Comparison of ENCODE assay signal across 21 mouse cellular contexts in the genomic region with DNA sequence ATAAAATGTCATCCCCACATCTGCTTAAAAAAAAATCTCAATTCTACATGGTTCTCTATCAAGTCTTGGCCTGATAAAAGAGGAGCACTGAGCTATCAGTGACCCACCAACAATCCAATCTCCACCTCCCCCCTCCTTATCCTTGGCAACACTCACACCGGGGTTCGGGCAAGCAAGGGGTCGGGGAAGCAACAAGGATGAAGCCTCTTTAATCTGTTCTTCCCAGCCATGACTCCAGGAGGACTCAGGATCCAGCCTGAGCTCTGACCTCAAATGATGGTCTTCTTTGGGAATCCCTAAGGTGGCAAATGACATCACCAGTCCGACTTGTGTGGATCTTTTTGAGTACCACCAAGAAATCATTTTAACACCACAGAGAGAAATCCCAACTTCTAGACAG. TPM values are rescaled to one million over a fixed set of nuclear protein-coding genes. Genes with fewer than 3 reads are reported as not detected.
DNase-seq lines count a peak whose midpoint lies in the region; TF ChIP-seq lines count a peak whose summit lies in the region.
"Had no signal": no experiment of that assay in that cellular context is flagged by ENCODE, and none has a peak within 500 bp of the region (broad histone marks: within the 10 kb centered on the region; RNA-seq: fewer than 3 reads in every experiment).

No protein-coding gene starts in this region.

- WGBS in heart, embryonic 10.5 days: 72% methylated on average over 4 of the region's 4 CpGs
- 89% methylated on average over 4 of the region's 4 CpGs for WGBS in hindbrain, embryonic 10.5 days

- no peak overlapping the region for H3K4me3 ChIP-seq in heart, embryonic 10.5 days
- no peak overlapping the region for H3K4me3 ChIP-seq in MEL (ENCODE audit: control insufficient read depth in 1 of 2, insufficient read depth in 1 of 2, low read depth in 2 of 2, low read length in 2 of 2)
- H3K4me3 ChIP-seq in hindbrain, embryonic 10.5 days: no peak overlapping the region

- H3K4me1 ChIP-seq in heart, embryonic 10.5 days: no peaks in the 10 kb centered on the region
- H3K4me1 ChIP-seq in MEL (ENCODE audit: control insufficient read depth in 1 of 2, insufficient read depth in 2 of 2, low read length in 2 of 2): peaks cover 2 to 18% of the 10 kb centered on the region in 2 experiments; a peak in 3 of 4 replicates
- no peaks in the 10 kb centered on the region for H3K4me1 ChIP-seq in hindbrain, embryonic 10.5 days (replicated peaks)

- no peak for TF ChIP-seq RAD21 in MEL (IDR thresholded peaks at IDR 0.05; ENCODE audit: low read depth, low read length)

- no peaks in the 10 kb centered on the region for H3K79me2 ChIP-seq in MEL (ENCODE audit: control insufficient read depth, insufficient read depth, low read length, poor library complexity)

- H3K9me3 ChIP-seq in heart, embryonic 10.5 days: no peaks in the 10 kb centered on the region
- no peaks in the 10 kb centered on the region for H3K9me3 ChIP-seq in MEL (replicated peaks; ENCODE audit: insufficient read depth, low read length)
- no peaks in the 10 kb centered on the region for H3K9me3 ChIP-seq in hindbrain, embryonic 10.5 days
- H3K9me3 ChIP-seq: G1E had no signal

- H3K27ac ChIP-seq in heart, embryonic 10.5 days: no peak overlapping the region
- H3K27ac ChIP-seq in MEL (ENCODE audit: control insufficient read depth, low read depth, low read length): no peak overlapping the region
- no peak overlapping the region for H3K27ac ChIP-seq in hindbrain, embryonic 10.5 days

- DNase-seq in heart, adult 11 months: peak; percentile 68
- no peak for DNase-seq in heart, postnatal 14 days
- peak; percentile 1 for DNase-seq in heart, postnatal 4 days
- no peak for DNase-seq in heart, embryonic 10.5 days (ENCODE audit: low spot score)
- DNase-seq in kidney, postnatal 10 days: peak; percentile 1
- no peak for DNase-seq in kidney, adult 8-10 months
- no peak for DNase-seq in MEL (ENCODE audit: low read depth, low spot score)
- DNase-seq in hindbrain, embryonic 10.5 days (ENCODE audit: low spot score): no peak
- DNase-seq: adrenal gland, adult 2 months; adrenal gland, adult 8-10 months; adrenal gland, postnatal 10 days; adrenal gland, postnatal 14 days; adrenal gland, postnatal 25 days; adrenal gland, postnatal 36 days; B cell, adult 2 months; cerebellum, adult 11 months; cerebellum, adult 11-12 months; cerebellum, adult 18-20 months had no signal

- no peaks in the 10 kb centered on the region for H3K27me3 ChIP-seq in heart, embryonic 10.5 days (ENCODE audit: insufficient read depth, poor library complexity, severe bottlenecking)
- H3K27me3 ChIP-seq in MEL (ENCODE audit: control insufficient read depth in 1 of 2, insufficient read depth in 2 of 2, low read length in 2 of 2): no peaks in the 10 kb centered on the region; a peak in 1 of 4 replicates
- no peaks in the 10 kb centered on the region for H3K27me3 ChIP-seq in hindbrain, embryonic 10.5 days (ENCODE audit: insufficient read depth, poor library complexity, severe bottlenecking)
- H3K27me3 ChIP-seq: CH12.LX, Patski had no signal

- no peaks in the 10 kb centered on the region for H3K36me3 ChIP-seq in heart, embryonic 10.5 days
- H3K36me3 ChIP-seq in MEL (ENCODE audit: control insufficient read depth in 1 of 2, insufficient read depth in 2 of 2, low read length in 2 of 2): peaks cover 0 to 14% of the 10 kb centered on the region in 2 experiments; a peak in 2 of 4 replicates
- H3K36me3 ChIP-seq in hindbrain, embryonic 10.5 days: no peaks in the 10 kb centered on the region
- H3K36me3 ChIP-seq: G1E had no signal

- no peak overlapping the region for H3K9ac ChIP-seq in MEL (ENCODE audit: control insufficient read depth, low read depth, low read length, poor library complexity, severe bottlenecking)

- TF ChIP-seq POLR2A in MEL (IDR thresholded peaks at IDR 0.05; ENCODE audit: control insufficient read depth in 1 of 2, insufficient read depth in 1 of 2, low read depth in 1 of 2, low read length in 2 of 2, poor library complexity in 1 of 2): no peak

- intact Hi-C loops in heart, postnatal 14 days (cut with DNase I): no loop called here

- TF ChIP-seq EP300 in MEL (IDR thresholded peaks at IDR 0.05; ENCODE audit: low read depth in 1 of 2, low read length in 2 of 2): peak; percentile 11 to 31; a peak in 2 of 4 replicates

- no peak for TF ChIP-seq CTCF in MEL (IDR thresholded peaks at IDR 0.05 in 2 of 3, conservative IDR thresholded peaks at IDR 0.05 in 1 of 3; ENCODE audit: control insufficient read depth in 1 of 3, insufficient read depth in 1 of 3, low read depth in 2 of 3, low read length in 3 of 3, poor library complexity in 1 of 3, severe bottlenecking in 1 of 3)

TF ChIP-seq in MEL, 35 proteins besides CTCF, POLR2A, EP300 and RAD21:
- peak; percentile 34; the same call in 1 of the 2 replicates for TF ChIP-seq GATA1 (IDR thresholded peaks at IDR 0.05; ENCODE audit: low read depth, low read length)
- peak; percentile 13; the same call in 1 of the 2 replicates for TF ChIP-seq RCOR1 (IDR thresholded peaks at IDR 0.05; ENCODE audit: low read depth, low read length)
- no peak for TF ChIP-seq TBP (IDR thresholded peaks at IDR 0.05; ENCODE audit: low read depth, low read length)
- TF ChIP-seq ZNF384 (IDR thresholded peaks at IDR 0.05; ENCODE audit: low read depth, low read length): no peak

RNA-seq across cellular contexts. Expression of gene Gsdme, which starts 15.9 kb away (rescaled TPM):
- under 1 TPM; 0.31 to 0.44 TPM for total RNA-seq in heart, postnatal 14 days (2021)
- total RNA-seq in heart, postnatal 4 days (2021): under 1 TPM; 0.57 to 0.61 TPM
- 29.4 and 36.6 TPM in 2 replicates for polyA plus RNA-seq in heart, embryonic 10.5 days (2016; fragmentation: Nextera tagmentation; extraction: Ambion mirVana)
- 0.20 and 0.27 TPM in 2 replicates for total RNA-seq in MEL (2012; rRNA removed)
- polyA plus RNA-seq in MEL (2012; ENCODE audit: insufficient read depth in 1 of 2, insufficient read length in 2 of 2, low read depth in 1 of 2, low replicate concordance in 2 of 2, missing spikeins in 1 of 2): 1 to 10 TPM in 1 of 2 experiments, not detected in 1; 1.5 TPM
- polyA plus RNA-seq in hindbrain, embryonic 10.5 days (2016; fragmentation: Nextera tagmentation; extraction: Ambion mirVana): 41.7 and 47.0 TPM in 2 replicates

Comparison
In these comparisons a context has a peak if more than half of its experiments do, and no peak if none do; other contexts are left out.
1. DNase-seq: peak in heart, adult 11 months (single experiment), heart, postnatal 4 days (single experiment) and kidney, postnatal 10 days (single experiment); none in heart, postnatal 14 days (0 of 2), heart, embryonic 10.5 days (single experiment), kidney, adult 8-10 months (0 of 2), MEL (single experiment) and hindbrain, embryonic 10.5 days (single experiment).